Mouse (Mus musculus): ENCODE data around the gene Spred2.

GRCm38 (mm10) chr11:20045586-20045985, 121.4 kb downstream of the Spred2 start:
- TF ChIP-seq CTCF (IDR thresholded peaks at IDR 0.05; ENCODE audit: low read depth, low read length), result no peak
- no peak for TF ChIP-seq POLR2A (IDR thresholded peaks at IDR 0.05; ENCODE audit: borderline replicate concordance, low read depth, low read length)
